Mouse (Mus musculus) hindbrain, embryonic 15.5 days (tissue): ENCODE results near the gene Rara. TPM values are rescaled to one million over a fixed set of nuclear protein-coding genes. Genes with fewer than 3 reads are reported as not detected.

Source experiments
- ATAC-seq: fragments of 200-750 bp; cut with Nextera tagmentation; 2 replicates; pipeline ENCODE4 v1.8.0; 2017; ENCODE audit warnings: low read depth, moderate number of reproducible peaks, moderate TSS enrichment; ENCODE audit not compliant: low FRiP score
- H3K27ac ChIP-seq: fragments of 300-500 bp; sonication (generic); replicated peaks from 2 replicates; pipeline ENCODE4 v1.5.1; 2015; ENCODE audit warnings: mild to moderate bottlenecking, inconsistent platforms
- H3K27me3 ChIP-seq: fragments of 300-500 bp; sonication (generic); 2 replicates; pipeline ENCODE4 v1.6.1; 2015; ENCODE audit warnings: control low read depth, inconsistent platforms
- H3K36me3 ChIP-seq: fragments of 300-500 bp; sonication (generic); 2 replicates; pipeline ENCODE4 v1.6.1; 2015; ENCODE audit warnings: control low read depth, inconsistent platforms
- H3K4me1 ChIP-seq: fragments of 300-500 bp; sonication (generic); replicated peaks from 2 replicates; pipeline ENCODE4 v1.6.1; 2015; ENCODE audit warnings: control low read depth, inconsistent platforms
- H3K4me2 ChIP-seq: fragments of 300-500 bp; sonication (generic); 2 replicates; pipeline ENCODE4 v1.6.1; 2015; ENCODE audit warnings: moderate library complexity, mild to moderate bottlenecking, inconsistent platforms
- H3K4me3 ChIP-seq: fragments of 300-500 bp; sonication (generic); 2 replicates; pipeline ENCODE4 v1.5.1; 2015; ENCODE audit warnings: mild to moderate bottlenecking, inconsistent platforms
- H3K9ac ChIP-seq: fragments of 300-500 bp; sonication (generic); 2 replicates; pipeline ENCODE4 v1.6.1; 2015; ENCODE audit warnings: inconsistent platforms
- H3K9me3 ChIP-seq: fragments of 300-500 bp; sonication (generic); 2 replicates; pipeline ENCODE4 v1.6.1; 2016; ENCODE audit warnings: control low read depth, inconsistent platforms
- WGBS: fragments of 180-500 bp; shearing (Covaris S2); methylation state at CpG from one replicate; pipeline ENCODE4 v1.1.7; 2015; 5-methylcytosine and 5-hydroxymethylcytosine counted together
- polyA plus RNA-seq: library from polyadenylated mRNA; unstranded; fragments of >200 nt; fragmentation: Nextera tagmentation; extraction: Ambion mirVana; gene quantifications from 2 replicates; pipeline ENCODE4 v1.2.1, GENCODE M21; 2015

Gene Rara
- polyA plus RNA-seq, 1 experiment from 2014 or later, result 16.8 TPM

DNA sequence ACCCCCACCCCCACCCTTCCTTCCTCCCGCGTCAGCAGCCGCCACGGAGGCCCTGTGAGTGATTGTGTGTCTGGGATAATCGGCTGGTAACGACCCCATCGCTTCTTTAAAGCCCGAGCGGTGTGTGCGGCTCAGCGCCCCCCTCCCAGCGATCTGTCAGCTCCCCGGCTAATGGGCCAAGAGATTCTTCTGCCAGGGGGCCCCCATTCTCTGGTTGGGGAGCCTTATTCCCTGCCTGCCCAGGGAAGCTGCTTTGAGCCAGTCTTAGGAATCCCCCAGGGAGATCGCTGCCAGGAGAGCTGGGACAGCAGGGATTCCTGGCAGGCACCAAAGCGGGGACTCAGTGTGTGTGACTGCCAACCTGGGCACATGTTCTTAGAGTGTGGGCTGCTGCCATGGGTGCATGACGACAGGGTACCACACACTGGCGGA, 41.9 kb downstream of the Rara start:
- H3K9ac ChIP-seq, result peak overlapping the region; percentile 11; the same call in 1 of the 2 replicates
- peaks cover 72% of the 10 kb centered on the region for H3K4me1 ChIP-seq
- peak overlapping the region; percentile 42 for H3K4me2 ChIP-seq
- ATAC-seq, result peak; percentile 37
- peaks cover 9% of the 10 kb centered on the region for H3K36me3 ChIP-seq
- no peak overlapping the region for H3K4me3 ChIP-seq
- peak overlapping the region; percentile 85 for H3K27ac ChIP-seq
- no peaks in the 10 kb centered on the region for H3K27me3 ChIP-seq
- WGBS, result 21% methylated on average over 17 of the region's 17 CpGs
- no peaks in the 10 kb centered on the region for H3K9me3 ChIP-seq

DNA sequence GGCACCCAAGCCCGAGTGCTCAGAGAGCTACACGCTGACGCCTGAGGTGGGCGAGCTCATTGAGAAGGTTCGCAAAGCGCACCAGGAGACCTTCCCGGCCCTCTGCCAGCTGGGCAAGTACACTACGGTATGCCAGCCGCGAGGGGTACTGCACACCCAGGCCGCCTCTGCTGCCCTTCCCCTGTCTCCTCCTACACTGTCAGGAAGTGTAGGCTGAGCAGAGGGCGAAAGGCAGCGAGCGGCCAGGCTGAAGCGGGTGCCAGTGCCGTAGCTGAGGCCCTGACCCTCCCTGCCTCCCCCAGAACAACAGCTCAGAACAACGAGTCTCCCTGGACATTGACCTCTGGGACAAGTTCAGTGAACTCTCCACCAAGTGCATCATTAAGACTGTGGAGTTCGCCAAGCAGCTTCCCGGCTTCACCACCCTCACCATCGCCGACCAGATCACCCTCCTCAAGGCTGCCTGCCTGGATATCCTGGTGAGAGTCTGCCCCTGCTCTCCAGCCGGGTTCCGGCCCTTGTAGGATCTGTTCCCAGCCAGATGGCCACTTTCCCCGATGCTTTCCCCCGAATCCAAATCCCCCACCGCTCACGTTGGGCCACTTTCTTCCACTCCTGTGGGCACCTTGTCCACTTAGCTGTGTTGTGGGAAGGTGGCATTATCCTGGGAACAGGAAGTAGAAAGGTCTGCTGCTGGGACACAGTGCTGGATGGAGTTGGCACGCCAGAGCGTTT, 42.7 kb downstream of the Rara start:
- Histone ChIP-seq H3K27ac (peak overlapping the region; percentile 85), H3K9ac (no peak overlapping the region), H3K4me2 (peak overlapping the region; percentile 42), H3K36me3 (peaks cover 9% of the 10 kb centered on the region), H3K9me3 (no peaks in the 10 kb centered on the region), H3K4me3 (no peak overlapping the region), H3K27me3 (no peaks in the 10 kb centered on the region), H3K4me1 (peaks cover 64% of the 10 kb centered on the region)
- WGBS, result 34% methylated on average over 29 of the region's 29 CpGs
- ATAC-seq, result no peak

- peaks cover 52% of the 10 kb centered on the region for H3K4me1 ChIP-seq
- no peaks in the 10 kb centered on the region for H3K9me3 ChIP-seq
- H3K4me2 ChIP-seq, result no peak overlapping the region
- peaks cover 9% of the 10 kb centered on the region for H3K36me3 ChIP-seq
- peak overlapping the region; percentile 85 for H3K27ac ChIP-seq
- ATAC-seq, result no peak
- no peaks in the 10 kb centered on the region for H3K27me3 ChIP-seq
- WGBS, result 44% methylated on average over 23 of the region's 23 CpGs
- no peak overlapping the region for H3K9ac ChIP-seq
- H3K4me3 ChIP-seq, result no peak overlapping the region
These were observed 43.9 kb downstream of the Rara start for GRCm38 (mm10) chr11:98971316-98972031.

- no peaks in the 10 kb centered on the region for H3K9me3 ChIP-seq
- no peaks in the 10 kb centered on the region for H3K27me3 ChIP-seq
- no peak overlapping the region for H3K9ac ChIP-seq
- no peak for ATAC-seq
- H3K4me2 ChIP-seq, result no peak overlapping the region
- H3K4me3 ChIP-seq, result no peak overlapping the region
- peaks cover 9% of the 10 kb centered on the region for H3K36me3 ChIP-seq
- no peak overlapping the region for H3K27ac ChIP-seq
- peaks cover 45% of the 10 kb centered on the region for H3K4me1 ChIP-seq
- whole genome bisulfite sequencing, result 57% methylated on average over 9 of the region's 9 CpGs
These were observed 44.6 kb downstream of the Rara start for GRCm38 (mm10) chr11:98972215-98972614.

- no peak overlapping the region for H3K27ac ChIP-seq
- WGBS, result 87% methylated on average over 9 of the region's 9 CpGs
These were observed 45.3 kb downstream of the Rara start for GRCm38 (mm10) chr11:98972801-98973360.

GRCm38 (mm10) chr11:98973584-98973983, 46.0 kb downstream of the Rara start:
- H3K27ac ChIP-seq, result no peak overlapping the region
- 85% methylated on average over 14 of the region's 14 CpGs for WGBS
- no peak for ATAC-seq
- H3K4me1 ChIP-seq, result peaks cover 31% of the 10 kb centered on the region
- no peak overlapping the region for H3K9ac ChIP-seq
- H3K9me3 ChIP-seq, result no peaks in the 10 kb centered on the region
- H3K4me2 ChIP-seq, result no peak overlapping the region
- H3K4me3 ChIP-seq, result no peak overlapping the region
- H3K27me3 ChIP-seq, result no peaks in the 10 kb centered on the region
- peaks cover 9% of the 10 kb centered on the region for H3K36me3 ChIP-seq

More at GRCm38 (mm10) chr11:98972801-98973360, 45.3 kb downstream of the Rara start:
- Histone ChIP-seq H3K4me2 (no peak overlapping the region), H3K9ac (no peak overlapping the region), H3K36me3 (peaks cover 9% of the 10 kb centered on the region), H3K4me1 (peaks cover 38% of the 10 kb centered on the region), H3K9me3 (no peaks in the 10 kb centered on the region), H3K4me3 (no peak overlapping the region), H3K27me3 (no peaks in the 10 kb centered on the region)
- no peak for ATAC-seq

GRCm38 (mm10) chr11:98974213-98974612, 46.6 kb downstream of the Rara start:
- 78% methylated on average over 6 of the region's 6 CpGs for WGBS
- Histone ChIP-seq H3K4me3 (no peak overlapping the region), H3K4me2 (no peak overlapping the region)

DNA sequence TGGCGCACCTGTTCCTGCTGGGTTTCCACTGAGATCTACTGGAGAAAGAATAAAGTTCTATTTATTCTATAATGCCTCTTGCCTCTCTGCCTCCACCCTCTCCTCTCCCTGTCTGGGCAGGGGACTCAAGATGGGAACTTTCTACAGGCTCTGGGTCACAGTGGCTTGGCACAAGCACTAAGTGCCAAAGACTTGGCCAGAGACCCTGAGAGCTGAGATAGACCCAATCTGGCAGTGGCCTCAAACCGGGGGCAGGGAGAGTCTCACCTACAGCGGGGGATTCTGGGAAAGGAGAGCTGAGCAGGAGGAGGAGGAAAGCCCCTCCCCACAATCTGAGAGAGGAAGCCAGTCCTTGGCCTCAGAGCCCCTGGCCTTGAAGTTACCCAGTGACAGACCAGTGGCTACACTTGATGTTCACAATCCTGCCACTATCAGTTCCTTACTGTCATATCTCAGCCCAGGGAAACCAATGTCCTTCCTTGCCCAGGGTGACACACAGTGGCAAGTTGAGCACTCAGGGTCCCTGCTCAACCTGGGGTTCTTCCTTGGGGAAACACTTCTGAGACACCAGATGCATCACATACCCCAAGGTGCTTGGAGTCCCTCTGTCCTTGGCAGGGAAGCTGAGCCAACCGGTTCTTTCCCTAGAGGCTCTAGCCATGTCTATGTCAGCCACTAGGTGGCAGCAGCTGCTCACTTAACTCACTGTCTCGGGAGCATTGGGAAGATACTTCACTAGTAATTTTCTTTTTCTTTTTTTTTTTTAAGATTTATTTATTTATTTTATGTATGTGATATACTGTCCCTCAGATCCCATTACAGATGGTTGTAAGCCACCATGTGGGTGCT, 47.5 kb downstream of the Rara start:
- Histone ChIP-seq H3K9me3 (no peaks in the 10 kb centered on the region), H3K27me3 (no peaks in the 10 kb centered on the region), H3K9ac (no peak overlapping the region), H3K4me2 (no peak overlapping the region), H3K36me3 (peaks cover 9% of the 10 kb centered on the region), H3K27ac (no peak overlapping the region), H3K4me3 (no peak overlapping the region), H3K4me1 (peaks cover 16% of the 10 kb centered on the region)
- no peak for ATAC-seq
- WGBS, result 46% methylated on average over 5 of the region's 5 CpGs

More at GRCm38 (mm10) chr11:98974213-98974612, 46.6 kb downstream of the Rara start:
- Histone ChIP-seq H3K27me3 (no peaks in the 10 kb centered on the region), H3K36me3 (peaks cover 9% of the 10 kb centered on the region), H3K9me3 (no peaks in the 10 kb centered on the region), H3K27ac (no peak overlapping the region), H3K9ac (no peak overlapping the region), H3K4me1 (peaks cover 25% of the 10 kb centered on the region)
- no peak for ATAC-seq

GRCm38 (mm10) chr11:98978526-98979148, 51.0 kb downstream of the Rara start:
- H3K9ac ChIP-seq, result no peak overlapping the region
- H3K9me3 ChIP-seq, result no peaks in the 10 kb centered on the region
- H3K36me3 ChIP-seq, result no peaks in the 10 kb centered on the region
- H3K27me3 ChIP-seq, result no peaks in the 10 kb centered on the region
- H3K27ac ChIP-seq, result no peak overlapping the region
- ATAC-seq, result no peak
- WGBS, result 52% methylated on average over 15 of the region's 15 CpGs
- no peak overlapping the region for H3K4me2 ChIP-seq
- peaks cover 25% of the 10 kb centered on the region for H3K4me1 ChIP-seq
- H3K4me3 ChIP-seq, result no peak overlapping the region

DNA sequence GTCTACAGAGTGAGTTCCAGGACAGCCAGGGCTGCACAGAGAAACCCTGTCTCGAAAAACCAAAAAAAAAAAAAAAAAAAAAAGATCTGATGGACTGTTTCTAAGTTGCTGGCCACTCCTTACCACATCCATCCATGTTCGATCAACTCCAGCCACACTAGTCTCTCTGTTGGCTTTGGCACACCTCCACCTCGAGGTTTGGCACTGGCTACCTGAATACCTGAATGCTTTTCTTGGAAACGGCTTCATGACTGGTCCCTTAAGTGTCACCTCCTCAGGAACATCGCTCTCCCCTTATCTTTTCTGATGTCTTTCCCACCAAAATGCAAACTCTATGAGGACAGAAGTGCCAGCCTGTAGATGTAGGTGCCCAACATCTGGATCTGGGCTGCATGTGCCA, 51.7 kb downstream of the Rara start:
- H3K36me3 ChIP-seq, result no peaks in the 10 kb centered on the region
- 81% methylated on average over 5 of the region's 5 CpGs for WGBS
- no peak overlapping the region for H3K9ac ChIP-seq
- no peaks in the 10 kb centered on the region for H3K9me3 ChIP-seq
- no peak overlapping the region for H3K27ac ChIP-seq
- no peak for ATAC-seq
- no peak overlapping the region for H3K4me3 ChIP-seq
- H3K27me3 ChIP-seq, result no peaks in the 10 kb centered on the region
- H3K4me1 ChIP-seq, result peaks cover 28% of the 10 kb centered on the region
- H3K4me2 ChIP-seq, result no peak overlapping the region

DNA sequence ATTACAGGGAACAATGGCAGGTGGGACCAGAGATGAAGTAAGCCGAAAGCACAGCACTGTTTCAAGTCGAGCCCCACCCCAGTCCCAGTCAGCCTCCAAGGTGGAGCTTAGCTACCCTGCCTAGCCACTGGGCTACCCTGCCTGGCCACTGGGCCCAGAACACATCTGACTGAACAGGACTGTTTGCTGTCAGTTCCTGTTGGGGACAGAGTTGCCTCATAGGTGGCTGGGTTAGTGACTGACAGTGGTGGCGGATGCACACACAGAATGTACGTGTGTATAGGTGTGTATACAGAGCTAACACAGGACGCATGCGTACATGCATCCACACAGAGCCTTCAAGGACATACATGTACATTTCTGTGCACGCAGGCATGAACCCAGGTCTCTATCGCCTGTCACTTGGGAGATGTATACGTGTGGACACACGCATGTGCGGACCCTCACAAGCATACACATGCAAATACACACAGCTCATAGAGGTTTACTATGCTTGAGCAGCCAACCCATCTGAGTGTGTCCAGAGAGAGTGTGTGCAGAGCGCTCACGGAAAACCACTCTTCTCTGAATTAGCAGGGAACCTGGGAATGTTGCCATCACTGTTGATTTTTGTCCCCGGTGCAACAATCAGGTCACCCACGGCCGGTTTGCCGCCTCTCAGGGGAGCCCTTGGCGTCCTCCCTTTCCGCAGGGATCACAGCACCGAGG, 53.8 kb downstream of the Rara start:
- Histone ChIP-seq H3K9ac (peak overlapping the region; percentile 77), H3K9me3 (no peaks in the 10 kb centered on the region), H3K4me1 (peaks cover 28% of the 10 kb centered on the region), H3K4me3 (peak overlapping the region; percentile 56), H3K27me3 (no peaks in the 10 kb centered on the region), H3K27ac (peak overlapping the region; percentile 91), H3K4me2 (peak overlapping the region; percentile 67), H3K36me3 (no peaks in the 10 kb centered on the region)
- 26% methylated on average over 20 of the region's 20 CpGs for WGBS
- ATAC-seq, result peak; percentile 54
